Mouse (Mus musculus) gastrocnemius, postnatal 36 days (tissue): Measurements from ENCODE around the gene Prdm8. TPM values are rescaled to one million over a fixed set of nuclear protein-coding genes. Genes with fewer than 3 reads are reported as not detected.

Experiments
- DNase-seq, 2 experiments: peaks; one replicate each; pipeline ENCODE4 v3.0.0; 2022
- intact Hi-C: fragments of 180-260 bp; cut with DNase I; formaldehyde crosslinking; loops from one replicate; pipeline ENCODE4 v1.15.1; 2025
- total RNA-seq, 2 experiments: library from RNA; stranded (reverse); gene quantifications; 2 replicates each; pipeline ENCODE4 v1.2.3; 2021

Prdm8 gene
- total RNA-seq, 2 experiments from 2014 or later = 0.72 to 0.92 TPM

GRCm38 (mm10) chr5:98183031-98183595, 16.1 kb downstream of the Prdm8 start:
- no peak for DNase-seq
- intact Hi-C loops = loop anchor here (5.0 kb wide), 1 partner anchor 1056 kb away; no protein-coding TSS in a partner anchor

DNA sequence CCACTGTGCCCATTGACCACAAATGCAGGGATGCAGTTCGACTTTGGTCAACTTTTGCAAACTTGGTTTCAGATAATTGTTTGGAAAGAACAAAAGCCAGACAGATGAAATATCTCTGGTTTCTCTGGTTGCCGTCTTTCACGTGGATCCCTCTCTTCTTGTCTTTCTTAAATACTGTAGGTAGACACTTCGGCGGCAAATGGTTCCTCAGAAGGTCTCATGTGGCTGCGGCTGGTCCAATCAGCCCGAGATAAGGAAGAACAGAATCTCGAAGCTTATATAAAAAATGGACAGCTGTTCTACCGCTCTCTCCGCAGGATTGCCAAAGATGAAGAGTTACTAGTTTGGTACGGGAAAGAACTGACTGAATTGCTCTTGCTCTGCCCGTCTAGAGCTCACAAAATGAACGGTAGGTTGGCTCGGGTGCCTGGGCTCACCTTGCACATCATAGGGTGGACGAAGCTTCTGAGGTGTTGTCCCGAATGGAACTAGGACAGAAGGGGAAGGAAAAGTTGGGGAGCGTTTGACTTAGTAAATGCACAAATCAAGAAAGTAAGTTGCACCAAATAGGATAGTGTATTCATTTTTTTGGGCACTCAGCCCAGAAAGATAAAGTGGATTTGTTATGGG, 17.4 kb downstream of the Prdm8 start:
- intact Hi-C loops = loop anchor here (5.0 kb wide), 1 partner anchor 1057 kb away; no protein-coding TSS in a partner anchor
- DNase-seq = no peak

DNA sequence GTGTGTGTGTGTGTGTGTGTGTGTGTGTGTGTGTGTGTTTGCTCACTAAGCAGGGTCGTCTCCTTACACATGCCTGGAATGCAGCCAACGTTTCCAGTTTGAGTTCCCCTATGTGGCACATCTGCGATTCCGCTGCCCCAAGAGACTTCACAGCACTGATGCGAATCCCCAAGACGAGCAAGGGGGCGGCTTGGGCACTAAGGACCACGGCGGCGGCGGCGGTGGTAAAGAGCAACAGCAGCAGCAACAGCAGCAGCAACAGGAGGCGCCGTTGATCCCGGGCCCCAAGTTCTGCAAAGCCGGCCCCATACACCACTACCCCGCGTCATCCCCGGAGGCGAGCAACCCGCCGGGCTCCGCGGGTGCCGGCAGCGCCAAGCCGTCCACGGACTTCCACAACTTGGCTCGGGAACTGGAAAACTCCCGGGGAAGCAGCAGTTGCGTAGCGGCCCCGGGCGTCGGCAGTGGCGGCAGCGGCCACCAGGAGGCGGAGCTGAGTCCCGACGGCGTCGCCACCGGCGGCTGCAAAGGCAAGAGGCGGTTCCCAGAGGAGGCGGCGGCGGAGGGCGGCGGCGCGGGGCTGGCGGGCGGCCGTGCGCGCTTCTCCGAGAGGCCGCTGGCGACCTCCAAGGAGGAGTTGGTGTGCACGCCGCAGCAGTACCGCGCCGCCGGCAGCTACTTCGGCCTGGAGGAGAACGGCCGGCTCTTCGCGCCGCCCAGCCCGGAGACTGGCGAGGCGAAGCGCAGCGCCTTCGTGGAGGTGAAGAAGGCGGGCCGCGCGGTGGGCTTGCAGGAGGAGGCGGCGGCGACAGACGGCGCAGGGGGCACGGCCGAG, 18.2 kb downstream of the Prdm8 start:
- peak; percentile 85 to 88 for DNase-seq
- intact Hi-C loops = loop anchor here (5.0 kb wide), 2 partner anchors 142 to 1058 kb away; partner anchors contain the start of gene Cfap299

DNA sequence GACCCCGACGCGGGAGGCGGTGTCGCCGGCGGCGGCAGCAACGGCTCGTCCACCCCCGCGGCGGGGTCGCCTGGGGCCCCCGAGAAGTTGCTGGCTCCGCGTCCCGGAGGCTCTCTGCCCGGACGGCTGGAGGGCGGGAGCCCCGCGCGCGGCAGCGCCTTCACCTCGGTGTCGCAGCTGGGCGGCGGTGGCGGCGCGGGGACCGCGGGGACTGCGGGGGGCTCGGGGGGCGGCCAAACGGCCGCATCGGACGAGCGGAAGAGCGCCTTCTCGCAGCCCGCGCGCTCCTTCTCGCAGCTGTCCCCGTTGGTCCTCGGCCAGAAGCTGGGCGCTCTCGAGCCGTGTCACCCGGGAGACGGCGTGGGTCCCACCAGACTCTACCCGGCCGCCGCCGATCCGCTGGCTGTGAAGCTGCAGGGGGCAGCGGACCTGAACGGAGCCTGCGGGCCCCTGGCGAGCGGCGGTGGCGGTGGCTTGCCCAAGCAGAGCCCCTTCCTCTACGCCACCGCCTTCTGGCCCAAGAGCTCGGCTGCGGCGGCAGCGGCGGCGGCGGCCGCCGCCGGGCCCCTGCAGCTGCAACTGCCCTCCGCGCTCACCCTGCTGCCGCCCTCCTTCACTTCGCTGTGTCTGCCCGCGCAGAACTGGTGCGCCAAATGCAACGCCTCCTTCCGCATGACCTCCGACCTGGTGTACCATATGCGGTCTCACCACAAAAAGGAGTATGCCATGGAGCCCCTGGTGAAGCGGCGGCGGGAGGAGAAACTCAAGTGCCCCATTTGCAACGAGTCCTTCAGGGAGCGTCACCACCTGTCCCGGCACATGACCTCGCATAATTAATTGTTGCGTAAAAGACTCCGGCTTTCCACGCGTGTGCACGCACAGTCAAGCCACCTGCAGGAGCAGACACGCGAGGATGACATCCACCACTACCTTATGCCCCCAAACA, 19.1 kb downstream of the Prdm8 start:
- intact Hi-C loops = loop anchor here (5.0 kb wide), 1 partner anchor 141 kb away; the partner anchor contains the start of gene Cfap299
- DNase-seq = peak in 1 of 2 experiments; percentile 14

- intact Hi-C loops = loop anchor here (5.0 kb wide), 1 partner anchor 138 kb away; the partner anchor contains the start of gene Cfap299
- no peak for DNase-seq
Measured at GRCm38 (mm10) chr5:98189181-98190180, 22.5 kb downstream of the Prdm8 start.

GRCm38 (mm10) chr5:98192295-98192983, 25.4 kb downstream of the Prdm8 start:
- intact Hi-C loops = no loop called here
- no peak for DNase-seq

GRCm38 (mm10) chr5:98194959-98195358, 28.0 kb downstream of the Prdm8 start:
- DNase-seq = no peak
- intact Hi-C loops = no loop called here

- intact Hi-C loops = no loop called here
- DNase-seq = no peak
Measured at GRCm38 (mm10) chr5:98198412-98199218, 31.6 kb downstream of the Prdm8 start.

DNA sequence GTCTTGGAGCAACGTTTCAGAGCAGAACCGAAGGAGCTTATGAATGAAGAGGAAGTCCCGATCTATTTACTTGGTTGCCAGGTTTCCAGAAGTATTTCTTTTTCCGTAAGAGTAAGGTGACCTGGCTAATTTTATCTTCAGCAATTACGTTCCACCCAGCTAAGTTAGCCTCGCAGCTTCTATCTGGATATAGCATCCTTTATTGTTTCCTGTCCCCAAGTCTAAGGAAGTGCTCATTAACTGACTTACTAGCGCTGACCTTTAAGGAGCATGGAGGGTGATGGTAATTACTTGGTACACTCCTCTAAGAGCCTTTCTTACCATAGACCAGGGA, 32.2 kb downstream of the Prdm8 start:
- intact Hi-C loops = no loop called here

GRCm38 (mm10) chr5:98201606-98202005, 34.6 kb downstream of the Prdm8 start:
- intact Hi-C loops = no loop called here
- DNase-seq = no peak

More for the DNA sequence above, 32.2 kb downstream of the Prdm8 start:
- no peak for DNase-seq

DNA sequence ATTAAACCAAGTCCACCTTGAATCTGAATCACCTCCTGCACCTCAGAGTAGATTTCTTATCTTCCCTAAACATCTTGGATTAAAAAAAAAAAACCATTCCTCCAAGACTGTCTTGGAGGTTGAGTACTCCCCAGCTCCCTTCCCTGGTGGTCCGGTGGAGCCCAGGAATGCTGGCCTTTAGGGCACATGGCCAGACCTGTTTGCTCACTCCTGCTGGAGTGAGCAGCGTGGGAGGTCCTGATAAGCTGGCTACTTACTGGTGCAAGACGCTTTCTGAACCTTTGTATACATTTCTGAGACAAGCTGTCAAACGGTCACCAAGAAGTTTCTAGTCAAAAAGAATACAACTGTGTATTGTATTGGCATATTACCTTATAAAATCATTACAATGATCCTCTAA, 36.0 kb downstream of the Prdm8 start:
- intact Hi-C loops = no loop called here
- no peak for DNase-seq

DNA sequence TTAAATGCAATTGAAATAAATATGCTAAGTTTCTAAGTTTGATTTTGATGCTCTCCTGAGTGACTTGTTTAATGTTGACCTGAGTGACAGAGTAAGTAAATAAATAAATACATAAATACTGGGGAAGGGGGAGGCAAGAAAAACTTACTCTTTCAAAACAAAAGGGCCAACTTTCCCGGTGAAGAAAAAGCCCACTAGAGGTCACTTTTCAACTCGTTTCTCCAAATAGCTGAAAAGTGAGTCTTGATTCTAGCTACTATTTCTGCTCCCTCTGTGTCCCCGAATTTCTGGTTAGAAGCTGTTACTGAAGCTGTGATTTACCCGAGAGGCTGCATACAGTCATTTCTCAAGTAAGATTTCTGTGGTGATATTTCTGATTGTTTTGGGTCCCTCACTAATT, 45.5 kb downstream of the Prdm8 start:
- no peak for DNase-seq
- intact Hi-C loops = no loop called here

GRCm38 (mm10) chr5:98221956-98222355, 55.0 kb downstream of the Prdm8 start:
- no peak for DNase-seq
- intact Hi-C loops = no loop called here

DNA sequence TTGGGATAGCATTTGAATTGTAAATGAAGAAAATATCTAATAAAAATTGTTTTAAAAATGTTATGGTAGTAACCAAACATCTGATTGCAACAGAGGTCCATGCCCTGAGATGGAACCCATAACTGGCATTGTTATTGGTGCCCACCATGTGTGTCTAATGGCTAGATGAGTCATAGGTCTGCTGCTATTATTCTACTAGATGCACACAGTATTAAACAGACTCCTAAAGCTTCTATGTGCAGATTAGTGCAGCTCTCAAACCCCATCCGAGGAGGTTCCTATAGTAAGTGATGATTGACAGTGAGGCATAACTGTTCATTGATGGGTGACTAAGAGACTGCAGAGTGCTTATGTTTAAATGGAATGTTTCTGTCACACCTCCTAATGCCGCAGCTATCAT, 59.7 kb downstream of the Prdm8 start:
- DNase-seq = no peak

DNA sequence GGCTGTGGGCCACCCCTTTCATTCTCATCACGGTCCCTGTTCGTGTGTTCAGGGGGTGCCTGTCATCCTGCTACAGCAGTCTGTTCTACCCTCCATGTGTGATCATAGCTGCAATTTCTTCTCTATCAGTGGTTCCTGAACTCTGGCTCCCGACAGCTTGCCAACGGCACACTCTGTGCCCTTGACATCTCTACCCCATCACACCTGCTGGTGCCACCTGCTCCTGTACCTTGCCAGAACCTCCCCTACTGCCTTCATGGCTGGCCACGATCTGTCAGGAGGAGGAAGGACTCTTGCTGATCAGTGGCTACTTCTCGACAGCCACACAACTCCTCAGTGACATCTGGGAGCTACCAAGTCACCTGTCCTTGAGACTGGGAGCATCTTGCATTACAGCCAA, 62.5 kb downstream of the Prdm8 start:
- intact Hi-C loops = no loop called here

More for the DNA sequence above, 59.7 kb downstream of the Prdm8 start:
- intact Hi-C loops = no loop called here

GRCm38 (mm10) chr5:98238466-98238865, 71.5 kb downstream of the Prdm8 start:
- DNase-seq = no peak
- intact Hi-C loops = no loop called here

More for the DNA sequence above, 62.5 kb downstream of the Prdm8 start:
- DNase-seq = no peak
